In genomic region chr17:27011998-27012672, GRCm38 (mm10) we compare ENCODE assay signal across 9 mouse cellular contexts. TPM values are rescaled to one million over a fixed set of nuclear protein-coding genes. Genes with fewer than 3 reads are reported as not detected.
DNase-seq lines count a peak whose midpoint lies in the region; ATAC-seq and TF ChIP-seq lines count a peak whose summit lies in the region.
"Had no signal": no experiment of that assay in that cellular context is flagged by ENCODE, and none has a peak within 500 bp of the region (broad histone marks: within the 10 kb centered on the region; RNA-seq: fewer than 3 reads in every experiment).

No protein-coding gene starts in this region.

- H3K9me3 ChIP-seq in liver, postnatal 0 days (ENCODE audit: low read length) = no peaks in the 10 kb centered on the region
- no peaks in the 10 kb centered on the region for H3K9me3 ChIP-seq in stomach, postnatal 0 days (ENCODE audit: control insufficient read depth, low read length)
- no peaks in the 10 kb centered on the region for H3K9me3 ChIP-seq in midbrain, postnatal 0 days (ENCODE audit: low read length)
- H3K9me3 ChIP-seq: hindbrain, embryonic 15.5 days had no signal

- no peak for TF ChIP-seq POLR2A in kidney, adult 2 months (IDR thresholded peaks at IDR 0.05; ENCODE audit: low read depth, low read length)

- H3K4me2 ChIP-seq in liver, postnatal 0 days (ENCODE audit: low read depth, low read length) = peak overlapping the region; percentile 55
- H3K4me2 ChIP-seq in stomach, postnatal 0 days (replicated peaks; ENCODE audit: low read depth) = no peak overlapping the region
- H3K4me2 ChIP-seq in midbrain, postnatal 0 days (ENCODE audit: low read depth, low read length, poor library complexity, severe bottlenecking) = no peak overlapping the region
- H3K4me2 ChIP-seq: hindbrain, embryonic 15.5 days had no signal

- H3K27me3 ChIP-seq in kidney, adult 2 months (replicated peaks; ENCODE audit: control insufficient read depth, insufficient read depth, low read length) = no peaks in the 10 kb centered on the region
- no peaks in the 10 kb centered on the region for H3K27me3 ChIP-seq in liver, postnatal 0 days (ENCODE audit: insufficient read depth, low read length)
- no peaks in the 10 kb centered on the region for H3K27me3 ChIP-seq in stomach, postnatal 0 days (ENCODE audit: control insufficient read depth, insufficient read depth, low read length)
- H3K27me3 ChIP-seq in midbrain, postnatal 0 days (ENCODE audit: insufficient read depth, low read length) = no peaks in the 10 kb centered on the region
- H3K27me3 ChIP-seq: hindbrain, embryonic 15.5 days had no signal

- H3K4me1 ChIP-seq in kidney, adult 2 months (ENCODE audit: control insufficient read depth, insufficient read depth, low read length) = no peaks in the 10 kb centered on the region
- H3K4me1 ChIP-seq in liver, postnatal 0 days (ENCODE audit: insufficient read depth) = peaks cover 8% of the 10 kb centered on the region
- 0 out of 2 replicates have a peak, but pooled peaks cover 2% of the 10 kb centered on the region for H3K4me1 ChIP-seq in stomach, postnatal 0 days (replicated peaks; ENCODE audit: control insufficient read depth, insufficient read depth)
- no peaks in the 10 kb centered on the region for H3K4me1 ChIP-seq in midbrain, postnatal 0 days (ENCODE audit: insufficient read depth, low read length)
- H3K4me1 ChIP-seq: hindbrain, embryonic 15.5 days had no signal

- peak; percentile 82 for ATAC-seq in activated CD4-positive, CD25-positive, alpha-beta regulatory T cell, adult 4 months
- peak; percentile 71 for ATAC-seq in liver, postnatal 0 days
- ATAC-seq in stomach, postnatal 0 days (ENCODE audit: low FRiP score, low TSS enrichment) = peak; percentile 66
- no peak for ATAC-seq in midbrain, postnatal 0 days (ENCODE audit: low FRiP score)

- peak; percentile 34 for DNase-seq in kidney, adult 2 months
- DNase-seq in kidney, adult 18-20 months = no peak
- DNase-seq in liver, postnatal 0 days = peak; percentile 67
- peak; percentile 52 for DNase-seq in stomach, postnatal 0 days (ENCODE audit: low spot score)
- no peak for DNase-seq in midbrain, postnatal 0 days (ENCODE audit: low spot score)
- DNase-seq in ovary, postnatal 14 days (ENCODE audit: low spot score) = no peak
- no peak for DNase-seq in embryo, embryonic 10.5 days (ENCODE audit: low spot score)

- no peak for TF ChIP-seq CTCF in kidney, adult 2 months (conservative IDR thresholded peaks at IDR 0.05; ENCODE audit: insufficient read depth, insufficient read length, low read depth, low read length)
- TF ChIP-seq CTCF in liver, postnatal 0 days (IDR thresholded peaks at IDR 0.05; ENCODE audit: low read depth) = peak; percentile 50; the same call in 1 of the 2 replicates
- TF ChIP-seq CTCF in stomach, postnatal 0 days (IDR thresholded peaks at IDR 0.05; ENCODE audit: low read depth) = peak; percentile 43; the same call in 1 of the 2 replicates
- no peak for TF ChIP-seq CTCF in midbrain, postnatal 0 days (IDR thresholded peaks at IDR 0.05)

- no peak for TF ChIP-seq EP300 in liver, postnatal 0 days (IDR thresholded peaks at IDR 0.05; ENCODE audit: low read depth)
- TF ChIP-seq EP300 in stomach, postnatal 0 days (optimal IDR thresholded peaks at IDR 0.05) = no peak

- H3K27ac ChIP-seq in kidney, adult 2 months (ENCODE audit: insufficient read depth, low read depth, low read length) = no peak overlapping the region
- H3K27ac ChIP-seq in liver, postnatal 0 days (ENCODE audit: low read depth) = no peak overlapping the region
- no peak overlapping the region for H3K27ac ChIP-seq in stomach, postnatal 0 days (replicated peaks)
- no peak overlapping the region for H3K27ac ChIP-seq in midbrain, postnatal 0 days (ENCODE audit: low read depth, low read length)
- H3K27ac ChIP-seq: hindbrain, embryonic 15.5 days had no signal

- no peaks in the 10 kb centered on the region for H3K36me3 ChIP-seq in kidney, adult 2 months (ENCODE audit: control insufficient read depth, insufficient read depth, low read length)
- no peaks in the 10 kb centered on the region for H3K36me3 ChIP-seq in liver, postnatal 0 days (replicated peaks; ENCODE audit: insufficient read depth, low read length)
- H3K36me3 ChIP-seq in stomach, postnatal 0 days (ENCODE audit: control insufficient read depth, insufficient read depth, low read length) = no peaks in the 10 kb centered on the region
- H3K36me3 ChIP-seq in midbrain, postnatal 0 days (ENCODE audit: insufficient read depth, low read length) = no peaks in the 10 kb centered on the region
- H3K36me3 ChIP-seq: hindbrain, embryonic 15.5 days had no signal

- H3K9ac ChIP-seq in liver, postnatal 0 days (replicated peaks) = no peak overlapping the region
- no peak overlapping the region for H3K9ac ChIP-seq in stomach, postnatal 0 days (ENCODE audit: low read length)
- no peak overlapping the region for H3K9ac ChIP-seq in midbrain, postnatal 0 days (replicated peaks; ENCODE audit: low read length, poor library complexity, severe bottlenecking)
- H3K9ac ChIP-seq: hindbrain, embryonic 15.5 days had no signal

- 37% methylated on average over 14 of the region's 14 CpGs for WGBS in kidney, adult 2 months
- 26% methylated on average over 14 of the region's 14 CpGs for WGBS in liver, postnatal 0 days (ENCODE audit: insufficient replicate concordance)
- WGBS in stomach, postnatal 0 days = 54% methylated on average over 14 of the region's 14 CpGs
- 60% methylated on average over 14 of the region's 14 CpGs for WGBS in midbrain, postnatal 0 days

- no peak overlapping the region for H3K4me3 ChIP-seq in kidney, adult 2 months (ENCODE audit: insufficient read depth, low read depth, low read length)
- 0 out of 2 replicates have a peak overlapping the region, but pooled peaks have one; percentile 13 for H3K4me3 ChIP-seq in liver, postnatal 0 days (ENCODE audit: low read depth, low read length)
- no peak overlapping the region for H3K4me3 ChIP-seq in stomach, postnatal 0 days (ENCODE audit: low read depth, low read length)
- no peak overlapping the region for H3K4me3 ChIP-seq in midbrain, postnatal 0 days (ENCODE audit: low read depth, low read length)
- H3K4me3 ChIP-seq: hindbrain, embryonic 15.5 days had no signal

RNA-seq across cellular contexts. Expression of gene Bak1, which starts 16.7 kb away (rescaled TPM):
- 36.6 and 39.4 TPM in 2 replicates for polyA plus RNA-seq in kidney, adult 2 months (2012; rRNA removed)
- 10 to 100 TPM in 1 of 2 experiments, 1 to 10 TPM in 1; 9.8 to 17.6 TPM for polyA plus RNA-seq in activated CD4-positive, CD25-positive, alpha-beta regulatory T cell, adult 4 months (2017; shearing (Covaris generic))
- 2.7 and 2.9 TPM in 2 replicates for polyA plus RNA-seq in liver, postnatal 0 days (2015; fragmentation: Nextera tagmentation; extraction: Ambion mirVana)
- 3.5 and 3.6 TPM in 2 replicates for polyA plus RNA-seq in stomach, postnatal 0 days (2015; fragmentation: Nextera tagmentation; extraction: Ambion mirVana)
- total RNA-seq in midbrain, postnatal 0 days (2014; rRNA removed) = 57.3 and 82.4 TPM in 2 replicates
- 3.9 and 5.3 TPM in 2 replicates for polyA plus RNA-seq in midbrain, postnatal 0 days (2015; fragmentation: Nextera tagmentation; extraction: Ambion mirVana)

RNA-seq across cellular contexts. Expression of gene Zbtb9, which starts 39.2 kb away (rescaled TPM):
- 6.5 and 10.0 TPM in 2 replicates for polyA plus RNA-seq in kidney, adult 2 months (2012; rRNA removed)
- polyA plus RNA-seq in activated CD4-positive, CD25-positive, alpha-beta regulatory T cell, adult 4 months (2017; shearing (Covaris generic)) = 1 to 10 TPM; 8.6 to 9.8 TPM
- 3.3 and 4.4 TPM in 2 replicates for polyA plus RNA-seq in liver, postnatal 0 days (2015; fragmentation: Nextera tagmentation; extraction: Ambion mirVana)
- polyA plus RNA-seq in stomach, postnatal 0 days (2015; fragmentation: Nextera tagmentation; extraction: Ambion mirVana) = 6.9 and 7.8 TPM in 2 replicates
- 16.1 and 19.4 TPM in 2 replicates for total RNA-seq in midbrain, postnatal 0 days (2014; rRNA removed)
- polyA plus RNA-seq in midbrain, postnatal 0 days (2015; fragmentation: Nextera tagmentation; extraction: Ambion mirVana) = 6.6 and 6.7 TPM in 2 replicates

RNA-seq across cellular contexts. Expression of gene Itpr3, which starts 45.0 kb away (rescaled TPM):
- 4.4 and 6.9 TPM in 2 replicates for polyA plus RNA-seq in kidney, adult 2 months (2012; rRNA removed)
- polyA plus RNA-seq in activated CD4-positive, CD25-positive, alpha-beta regulatory T cell, adult 4 months (2017; shearing (Covaris generic)) = 1 to 10 TPM; 5.8 to 6.4 TPM
- 0.36 and 0.45 TPM in 2 replicates for polyA plus RNA-seq in liver, postnatal 0 days (2015; fragmentation: Nextera tagmentation; extraction: Ambion mirVana)
- polyA plus RNA-seq in stomach, postnatal 0 days (2015; fragmentation: Nextera tagmentation; extraction: Ambion mirVana) = 5.9 and 6.6 TPM in 2 replicates
- total RNA-seq in midbrain, postnatal 0 days (2014; rRNA removed) = 4.5 and 4.7 TPM in 2 replicates
- polyA plus RNA-seq in midbrain, postnatal 0 days (2015; fragmentation: Nextera tagmentation; extraction: Ambion mirVana) = 0.39 and 0.90 TPM in 2 replicates

Comparison
In these comparisons a context has a peak if more than half of its experiments do, and no peak if none do; other contexts are left out.
1. DNase-seq: peak in kidney, adult 2 months (single experiment), liver, postnatal 0 days (single experiment) and stomach, postnatal 0 days (single experiment); none in kidney, adult 18-20 months (single experiment), midbrain, postnatal 0 days (single experiment), ovary, postnatal 14 days (single experiment) and embryo, embryonic 10.5 days (single experiment).
2. CTCF ChIP-seq: peak in liver, postnatal 0 days (single experiment) and stomach, postnatal 0 days (single experiment); none in kidney, adult 2 months (single experiment) and midbrain, postnatal 0 days (single experiment).